ENCODE assay signal across 9 mouse cellular contexts in the genomic region with DNA sequence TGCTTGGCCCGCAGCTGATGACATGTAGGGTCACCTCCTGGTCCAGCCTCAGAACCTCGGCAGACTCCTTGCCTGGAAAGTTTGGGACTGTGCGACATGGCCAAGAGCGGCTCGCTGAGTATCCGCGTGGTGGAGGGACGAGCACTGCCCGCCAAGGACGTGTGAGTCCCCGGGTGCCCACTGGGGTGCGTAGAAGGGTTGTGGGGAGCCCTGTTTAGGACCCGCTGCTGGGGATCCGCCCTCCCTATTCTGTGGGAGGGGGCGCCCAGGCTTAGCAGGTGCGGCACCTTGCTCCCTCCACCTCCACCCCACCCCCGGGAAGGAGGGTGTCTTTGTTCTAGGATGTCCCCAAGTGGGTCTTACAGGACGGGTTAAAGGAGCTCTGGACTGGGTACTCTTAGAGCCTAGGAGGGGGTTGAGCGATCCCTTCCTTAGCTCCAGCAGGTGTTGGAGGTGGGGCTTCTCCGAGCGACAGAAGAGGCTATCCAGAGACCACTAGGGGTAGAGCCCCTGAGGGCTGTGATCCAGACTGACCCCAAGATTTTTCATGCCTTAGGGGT. TPM values are rescaled to one million over a fixed set of nuclear protein-coding genes. Genes with fewer than 3 reads are reported as not detected.
DNase-seq lines count a peak whose midpoint lies in the region; ATAC-seq and TF ChIP-seq lines count a peak whose summit lies in the region.
"Had no signal": no experiment of that assay in that cellular context is flagged by ENCODE, and none has a peak within 500 bp of the region (broad histone marks: within the 10 kb centered on the region; RNA-seq: fewer than 3 reads in every experiment).

No protein-coding gene starts in this region.

- ATAC-seq in forebrain, embryonic 16.5 days, result no peak
- ATAC-seq in liver, postnatal 0 days, result peak; percentile 24; the same call in 1 of the 2 replicates

- no peak overlapping the region for H3K27ac ChIP-seq in cerebellum, adult 2 months (ENCODE audit: insufficient read depth, low read length)
- no peak overlapping the region for H3K27ac ChIP-seq in liver, adult 2 months (replicated peaks; ENCODE audit: insufficient read depth, low read depth, low read length)
- no peak overlapping the region for H3K27ac ChIP-seq in forebrain, embryonic 16.5 days (ENCODE audit: low read length)
- H3K27ac ChIP-seq in liver, postnatal 0 days (ENCODE audit: low read depth), result no peak overlapping the region

- no peaks in the 10 kb centered on the region for H3K27me3 ChIP-seq in cerebellum, adult 2 months (ENCODE audit: control insufficient read depth, insufficient read depth, low read length)
- H3K27me3 ChIP-seq in liver, adult 2 months (ENCODE audit: control insufficient read depth, insufficient read depth, low read length), result peaks cover 4% of the 10 kb centered on the region
- H3K27me3 ChIP-seq in forebrain, embryonic 16.5 days (replicated peaks; ENCODE audit: control insufficient read depth, insufficient read depth, low read length), result peaks cover 24% of the 10 kb centered on the region
- H3K27me3 ChIP-seq in liver, postnatal 0 days (ENCODE audit: insufficient read depth, low read length), result peaks cover 27% of the 10 kb centered on the region

- no peak for DNase-seq in cerebellum, adult 2 months
- no peak for DNase-seq in cerebellum, adult 8-10 months
- DNase-seq in liver, adult 2 months (ENCODE audit: extremely low read depth, low read depth, low spot score), result no peak
- DNase-seq in liver, result no peak
- DNase-seq in liver, postnatal 0 days, result no peak
- peak; percentile 57 to 62 for DNase-seq in thymus, postnatal 10 days (ENCODE audit: low spot score in 2 of 2)
- DNase-seq in cerebellum, postnatal 10 days, result no peak

- H3K79me2 ChIP-seq in liver, adult 2 months (ENCODE audit: control insufficient read depth, insufficient read depth, low read length), result no peaks in the 10 kb centered on the region

- H3K9me3 ChIP-seq in forebrain, embryonic 16.5 days (ENCODE audit: control insufficient read depth, low read length), result no peaks in the 10 kb centered on the region
- H3K9me3 ChIP-seq in liver, postnatal 0 days (ENCODE audit: low read length), result no peaks in the 10 kb centered on the region

- TF ChIP-seq POLR2A in cerebellum, adult 2 months (IDR thresholded peaks at IDR 0.05; ENCODE audit: borderline replicate concordance, insufficient read depth, low read length), result no peak
- TF ChIP-seq POLR2A in liver, adult 2 months (IDR thresholded peaks at IDR 0.05; ENCODE audit: extremely low read depth, insufficient read depth, low read length), result no peak

- H3K4me3 ChIP-seq in cerebellum, adult 2 months (replicated peaks; ENCODE audit: insufficient read depth, low read depth, low read length), result peak overlapping the region; percentile 40
- H3K4me3 ChIP-seq in liver, adult 2 months (ENCODE audit: insufficient read depth, low read depth, low read length), result peak overlapping the region; percentile 40; the same call in 1 of the 2 replicates
- H3K4me3 ChIP-seq in forebrain, embryonic 16.5 days (replicated peaks; ENCODE audit: low read length), result peak overlapping the region; percentile 9
- peak overlapping the region; percentile 37 for H3K4me3 ChIP-seq in liver, postnatal 0 days (ENCODE audit: low read depth, low read length)

- no peaks in the 10 kb centered on the region for H3K36me3 ChIP-seq in liver, adult 2 months (ENCODE audit: control insufficient read depth, insufficient read depth, low read length)
- no peaks in the 10 kb centered on the region for H3K36me3 ChIP-seq in forebrain, embryonic 16.5 days (ENCODE audit: control insufficient read depth, insufficient read depth)
- H3K36me3 ChIP-seq in liver, postnatal 0 days (replicated peaks; ENCODE audit: insufficient read depth, low read length), result no peaks in the 10 kb centered on the region

- 0 out of 2 replicates have a peak, but pooled peaks have one; percentile 18 for TF ChIP-seq CTCF in cerebellum, adult 2 months (IDR thresholded peaks at IDR 0.05; ENCODE audit: borderline replicate concordance, insufficient read depth, low read depth, low read length)
- TF ChIP-seq CTCF in liver, adult 2 months (IDR thresholded peaks at IDR 0.05; ENCODE audit: low read depth, low read length), result no peak
- TF ChIP-seq CTCF in liver, postnatal 0 days (IDR thresholded peaks at IDR 0.05; ENCODE audit: low read depth), result no peak

- WGBS in cerebellum, adult 2 months, result 4% methylated on average over 21 of the region's 21 CpGs
- WGBS in liver, adult 2 months, result 9% methylated on average over 21 of the region's 21 CpGs
- WGBS in forebrain, embryonic 16.5 days, result under 1% methylated on average over 21 of the region's 21 CpGs
- 2% methylated on average over 21 of the region's 21 CpGs for WGBS in liver, postnatal 0 days (ENCODE audit: insufficient replicate concordance)

- peak overlapping the region; percentile 16; the same call in 1 of the 2 replicates for H3K9ac ChIP-seq in liver, adult 2 months (ENCODE audit: low read depth, low read length)
- H3K9ac ChIP-seq in forebrain, embryonic 16.5 days (replicated peaks; ENCODE audit: low read depth, low read length), result peak overlapping the region; percentile 25; the same call in 1 of the 2 replicates
- H3K9ac ChIP-seq in liver, postnatal 0 days (replicated peaks), result 0 out of 2 replicates have a peak overlapping the region, but pooled peaks have one; percentile 19

- no peak for TF ChIP-seq EP300 in liver, postnatal 0 days (IDR thresholded peaks at IDR 0.05; ENCODE audit: low read depth)

- peak overlapping the region; percentile 48 for H3K4me2 ChIP-seq in forebrain, embryonic 16.5 days (ENCODE audit: low read length)
- peak overlapping the region; percentile 66 for H3K4me2 ChIP-seq in liver, postnatal 0 days (ENCODE audit: low read depth, low read length)

- H3K4me1 ChIP-seq in cerebellum, adult 2 months (ENCODE audit: control insufficient read depth, insufficient read depth, low read length), result peaks cover 12% of the 10 kb centered on the region
- peaks cover 4% of the 10 kb centered on the region; the same call in 1 of the 2 replicates for H3K4me1 ChIP-seq in liver, adult 2 months (ENCODE audit: control insufficient read depth, insufficient read depth, low read length)
- peaks cover 22% of the 10 kb centered on the region for H3K4me1 ChIP-seq in forebrain, embryonic 16.5 days (replicated peaks; ENCODE audit: control insufficient read depth, insufficient read depth, low read length)
- H3K4me1 ChIP-seq in liver, postnatal 0 days (ENCODE audit: insufficient read depth), result peaks cover 13% of the 10 kb centered on the region

RNA-seq across cellular contexts. Expression of a gene that starts 0.8 kb away (rescaled TPM):
- 24.7 and 30.5 TPM in 2 replicates for polyA plus RNA-seq in cerebellum, adult 2 months (2012; rRNA removed)
- 0.09 and 0.54 TPM in 2 replicates for total RNA-seq in liver, adult 2 months (2014; rRNA removed)
- 0.10 and 0.95 TPM in 2 replicates for polyA plus RNA-seq in liver, adult 2 months (2012; rRNA removed)
- polyA plus RNA-seq in forebrain, embryonic 16.5 days (2015; fragmentation: Nextera tagmentation; extraction: Ambion mirVana), result 5.3 and 6.3 TPM in 2 replicates
- polyA plus RNA-seq in liver, postnatal 0 days (2015; fragmentation: Nextera tagmentation; extraction: Ambion mirVana), result 0.20 and 0.36 TPM in 2 replicates

RNA-seq across cellular contexts. Expression of a gene that starts 15.4 kb away (rescaled TPM):
- polyA plus RNA-seq in cerebellum, adult 2 months (2012; rRNA removed), result 0.24 and 0.31 TPM in 2 replicates
- total RNA-seq in liver, adult 2 months (2014; rRNA removed), result not detected in 2 replicates
- polyA plus RNA-seq in liver, adult 2 months (2012; rRNA removed), result not detected in 2 replicates
- polyA plus RNA-seq in forebrain, embryonic 16.5 days (2015; fragmentation: Nextera tagmentation; extraction: Ambion mirVana), result 0.39 and 0.46 TPM in 2 replicates
- polyA plus RNA-seq in liver, postnatal 0 days (2015; fragmentation: Nextera tagmentation; extraction: Ambion mirVana), result not detected in 2 replicates
- total RNA-seq: common myeloid progenitor, adult 5-6 weeks had no signal

RNA-seq across cellular contexts. Expression of a gene that starts 36.9 kb away (rescaled TPM):
- 24.1 and 25.4 TPM in 2 replicates for polyA plus RNA-seq in cerebellum, adult 2 months (2012; rRNA removed)
- total RNA-seq in liver, adult 2 months (2014; rRNA removed), result 15.2 and 19.8 TPM in 2 replicates
- polyA plus RNA-seq in liver, adult 2 months (2012; rRNA removed), result 24.2 and 24.6 TPM in 2 replicates
- 49.2 and 49.3 TPM in 2 replicates for polyA plus RNA-seq in forebrain, embryonic 16.5 days (2015; fragmentation: Nextera tagmentation; extraction: Ambion mirVana)
- polyA plus RNA-seq in liver, postnatal 0 days (2015; fragmentation: Nextera tagmentation; extraction: Ambion mirVana), result 14.0 and 15.1 TPM in 2 replicates

RNA-seq across cellular contexts. Expression of a gene that starts 37.1 kb away (rescaled TPM):
- 43.7 and 47.3 TPM in 2 replicates for polyA plus RNA-seq in cerebellum, adult 2 months (2012; rRNA removed)
- 4.4 and 5.9 TPM in 2 replicates for total RNA-seq in liver, adult 2 months (2014; rRNA removed)
- 9.1 and 10.5 TPM in 2 replicates for polyA plus RNA-seq in liver, adult 2 months (2012; rRNA removed)
- 21.2 and 26.9 TPM in 2 replicates for polyA plus RNA-seq in forebrain, embryonic 16.5 days (2015; fragmentation: Nextera tagmentation; extraction: Ambion mirVana)
- 3.1 and 3.4 TPM in 2 replicates for polyA plus RNA-seq in liver, postnatal 0 days (2015; fragmentation: Nextera tagmentation; extraction: Ambion mirVana)

Comparison
In these comparisons a context has a peak if more than half of its experiments do, and no peak if none do; other contexts are left out.
1. DNase-seq: peak in thymus, postnatal 10 days (2 of 2); none in cerebellum, adult 2 months (0 of 2), cerebellum, adult 8-10 months (single experiment), liver, adult 2 months (single experiment), liver (single experiment), liver, postnatal 0 days (single experiment) and cerebellum, postnatal 10 days (0 of 2).
2. Peak in every context shown above with its lines, with median percentiles within 50 percentile points of each other: H3K4me3 ChIP-seq and H3K9ac ChIP-seq.